Mouse (Mus musculus): ENCODE measurements around the gene Angptl8.

- TF ChIP-seq USF1 (IDR thresholded peaks at IDR 0.05; ENCODE audit: low read depth) (no peak), CTCF (IDR thresholded peaks at IDR 0.05; ENCODE audit: control insufficient read depth, insufficient read depth, insufficient read length) (no peak), MAX (IDR thresholded peaks at IDR 0.05) (no peak), CEBPB (IDR thresholded peaks at IDR 0.05; ENCODE audit: low read depth) (no peak), MYOD1 (IDR thresholded peaks at IDR 0.05; ENCODE audit: control insufficient read depth, insufficient read length, low read depth) (no peak), MYOG (IDR thresholded peaks at IDR 0.05; ENCODE audit: control insufficient read depth, extremely low read depth, insufficient read length) (no peak)
Measured at GRCm38 (mm10) chr9:21849691-21850677, 14.7 kb downstream of the Angptl8 start.

All from C2C12 (cell line).